In the genomic region with DNA sequence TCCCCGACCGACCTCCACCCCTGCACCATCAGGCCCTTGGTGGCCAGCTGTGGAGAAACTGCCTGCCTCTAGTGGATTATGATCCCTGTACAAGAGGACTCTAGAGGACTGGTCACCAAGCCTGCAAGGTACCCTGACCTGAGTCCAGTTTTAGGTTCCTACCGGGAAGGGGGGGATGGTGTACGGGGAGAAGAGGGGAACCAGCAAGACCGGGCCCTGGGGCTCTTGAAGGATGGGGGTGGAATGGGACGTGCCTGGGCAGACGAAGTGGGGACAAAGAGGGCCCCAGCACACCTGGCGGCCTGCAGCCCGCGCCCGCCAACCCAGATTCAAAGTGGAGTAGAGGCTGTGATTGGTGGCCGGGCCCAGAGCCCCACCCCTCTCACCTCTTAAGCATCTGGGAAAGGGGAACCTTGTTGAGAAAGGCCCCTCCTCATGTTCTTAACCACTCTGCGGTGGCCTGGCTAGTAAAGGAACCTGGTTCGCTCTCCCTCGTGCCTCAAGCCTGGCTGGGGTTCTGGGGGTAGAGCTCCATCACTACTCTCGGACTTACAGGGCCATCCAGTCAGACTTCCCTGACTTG, we compare ENCODE assay signal across 8 mouse cellular contexts. TPM values are rescaled to one million over a fixed set of nuclear protein-coding genes. Genes with fewer than 3 reads are reported as not detected.
A peak's percentile ranks its signal among the peaks of the same experiment; 100 is the strongest.
DNase-seq lines count a peak whose midpoint lies in the region; ATAC-seq and TF ChIP-seq lines count a peak whose summit lies in the region.

No protein-coding gene starts in this region.

- DNase-seq in layer of hippocampus, adult 9-11 months, result peak; percentile 41
- no peak for DNase-seq in layer of hippocampus, adult 18-20 months (ENCODE audit: low spot score in 2 of 2)
- DNase-seq in embryonic facial prominence, embryonic 11.5 days (ENCODE audit: low spot score), result peak; percentile 87
- peak; percentile 85 for DNase-seq in induced T-regulatory cell, adult 2 months (ENCODE audit: low read depth)
- DNase-seq in lung, postnatal 0 days (ENCODE audit: low spot score), result peak; percentile 67
- DNase-seq in retina, postnatal 1 day, result peak; percentile 61
- DNase-seq in adrenal gland, adult 18-20 months (ENCODE audit: low spot score in 2 of 2), result no peak
- no peak for DNase-seq in adrenal gland, adult (ENCODE audit: inconsistent age in 2 of 2, low spot score in 1 of 2)

- ATAC-seq in embryonic facial prominence, embryonic 11.5 days (replicated peaks; ENCODE audit: insufficient number of reproducible peaks, low FRiP score, low TSS enrichment, low read depth), result peak; percentile 46
- ATAC-seq in lung, postnatal 0 days, result 0 out of 2 replicates have a peak, but pooled peaks have one; percentile 0

- H3K27ac ChIP-seq in embryonic facial prominence, embryonic 11.5 days (replicated peaks; ENCODE audit: low read depth, low read length), result peak overlapping the region; percentile 93
- peak overlapping the region; percentile 93 for H3K27ac ChIP-seq in lung, postnatal 0 days (ENCODE audit: low read length)

- no peaks in the 10 kb centered on the region for H3K27me3 ChIP-seq in embryonic facial prominence, embryonic 11.5 days (ENCODE audit: control insufficient read depth, insufficient read depth, low read length)
- H3K27me3 ChIP-seq in lung, postnatal 0 days (replicated peaks; ENCODE audit: insufficient read depth, low read length), result no peaks in the 10 kb centered on the region

- no peaks in the 10 kb centered on the region for H3K9me3 ChIP-seq in embryonic facial prominence, embryonic 11.5 days (replicated peaks; ENCODE audit: control insufficient read depth, low read length)
- no peaks in the 10 kb centered on the region for H3K9me3 ChIP-seq in lung, postnatal 0 days (ENCODE audit: low read length)

- peak overlapping the region; percentile 76 for H3K9ac ChIP-seq in embryonic facial prominence, embryonic 11.5 days (replicated peaks; ENCODE audit: low read length)
- 0 out of 2 replicates have a peak overlapping the region, but pooled peaks have one; percentile 9 for H3K9ac ChIP-seq in lung, postnatal 0 days (replicated peaks; ENCODE audit: low read depth)

- no peaks in the 10 kb centered on the region for H3K36me3 ChIP-seq in embryonic facial prominence, embryonic 11.5 days (replicated peaks; ENCODE audit: control insufficient read depth, insufficient read depth, low read depth, low read length)
- H3K36me3 ChIP-seq in lung, postnatal 0 days (ENCODE audit: insufficient read depth, low read length), result no peaks in the 10 kb centered on the region

- peak overlapping the region; percentile 37 for H3K4me3 ChIP-seq in embryonic facial prominence, embryonic 11.5 days (ENCODE audit: low read depth, low read length)
- H3K4me3 ChIP-seq in lung, postnatal 0 days (ENCODE audit: low read depth, low read length), result peak overlapping the region; percentile 37; the same call in 1 of the 2 replicates

- no peak for TF ChIP-seq EP300 in lung, postnatal 0 days (IDR thresholded peaks at IDR 0.05)

- 9% methylated on average over 16 of the region's 16 CpGs for WGBS in embryonic facial prominence, embryonic 11.5 days
- 17% methylated on average over 16 of the region's 16 CpGs for WGBS in lung, postnatal 0 days

- H3K4me1 ChIP-seq in embryonic facial prominence, embryonic 11.5 days (ENCODE audit: control insufficient read depth, insufficient read depth, low read length), result peaks cover 9% of the 10 kb centered on the region
- peaks cover 28% of the 10 kb centered on the region; the same call in 1 of the 2 replicates for H3K4me1 ChIP-seq in lung, postnatal 0 days (ENCODE audit: insufficient read depth, low read depth, low read length)

- H3K4me2 ChIP-seq in embryonic facial prominence, embryonic 11.5 days (ENCODE audit: low read depth, low read length), result peak overlapping the region; percentile 72
- H3K4me2 ChIP-seq in lung, postnatal 0 days (replicated peaks; ENCODE audit: low read depth, low read length), result peak overlapping the region; percentile 59

- no peak for TF ChIP-seq CTCF in lung, postnatal 0 days (IDR thresholded peaks at IDR 0.05)

RNA-seq across cellular contexts. Expression of a gene that starts 23.3 kb away (rescaled TPM):
- 100 to 1,000 TPM; 470 to 490 TPM for total RNA-seq in layer of hippocampus, adult 18-20 months (2021)
- 4,004 and 4,291 TPM in 2 replicates for polyA plus RNA-seq in embryonic facial prominence, embryonic 11.5 days (2014; fragmentation: Nextera tagmentation; extraction: Ambion mirVana)
- 1,264 and 1,361 TPM in 2 replicates for polyA plus RNA-seq in lung, postnatal 0 days (2015; fragmentation: Nextera tagmentation; extraction: Ambion mirVana)
- total RNA-seq in adrenal gland, adult 18-20 months (2021), result 100 to 1,000 TPM; 463 to 486 TPM

Comparison
In these comparisons a context has a peak if more than half of its experiments do, and no peak if none do; other contexts are left out.
1. DNase-seq: peak in layer of hippocampus, adult 9-11 months (single experiment), embryonic facial prominence, embryonic 11.5 days (single experiment), induced T-regulatory cell, adult 2 months (single experiment), lung, postnatal 0 days (single experiment) and retina, postnatal 1 day (single experiment); none in layer of hippocampus, adult 18-20 months (0 of 2), adrenal gland, adult 18-20 months (0 of 2) and adrenal gland, adult (0 of 2).